Mouse (Mus musculus) layer of hippocampus, adult 11-12 months (tissue): ENCODE results near the gene Ncoa5.

Experiments used
- DNase-seq: peaks from one replicate; pipeline ENCODE4 v3.0.0; 2022; ENCODE audit warnings: low spot score

Gene Ncoa5

GRCm38 (mm10) chr2:165034131-165035057 is at the start of gene Ncoa5:
TSS of gene Ncoa5 (minus strand) at chr2:165034867.
- DNase-seq = peak; percentile 97

DNA sequence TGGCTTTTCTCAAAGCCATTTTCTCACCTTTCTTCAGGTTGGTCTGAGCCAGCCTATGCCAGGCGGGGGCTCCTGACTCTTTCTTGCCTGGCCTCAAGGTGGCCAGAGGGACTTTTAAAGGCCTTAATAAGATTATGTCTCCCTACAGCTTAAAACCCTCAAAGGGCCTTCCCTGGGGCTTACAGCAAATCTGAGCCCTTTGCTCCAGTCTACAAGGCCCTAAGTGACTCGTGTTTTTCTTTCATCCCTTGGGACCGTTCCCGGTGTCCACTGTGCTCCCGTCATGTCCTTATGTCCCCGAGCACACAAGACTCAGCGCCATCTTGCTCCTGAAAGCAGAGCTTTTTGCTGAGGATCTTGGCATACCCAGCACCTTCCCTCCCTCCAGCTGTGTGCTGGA is 46.6 kb upstream of the Ncoa5 start:
- no peak for DNase-seq

- no peak for DNase-seq
These were observed 46.0 kb upstream of the Ncoa5 start for GRCm38 (mm10) chr2:165080657-165081056.

- no peak for DNase-seq
These were observed 43.9 kb upstream of the Ncoa5 start for GRCm38 (mm10) chr2:165078605-165079004.

- DNase-seq = no peak
These were observed 43.4 kb upstream of the Ncoa5 start for GRCm38 (mm10) chr2:165078045-165078444.

GRCm38 (mm10) chr2:165077055-165077454 is 42.4 kb upstream of the Ncoa5 start:
- no peak for DNase-seq

DNA sequence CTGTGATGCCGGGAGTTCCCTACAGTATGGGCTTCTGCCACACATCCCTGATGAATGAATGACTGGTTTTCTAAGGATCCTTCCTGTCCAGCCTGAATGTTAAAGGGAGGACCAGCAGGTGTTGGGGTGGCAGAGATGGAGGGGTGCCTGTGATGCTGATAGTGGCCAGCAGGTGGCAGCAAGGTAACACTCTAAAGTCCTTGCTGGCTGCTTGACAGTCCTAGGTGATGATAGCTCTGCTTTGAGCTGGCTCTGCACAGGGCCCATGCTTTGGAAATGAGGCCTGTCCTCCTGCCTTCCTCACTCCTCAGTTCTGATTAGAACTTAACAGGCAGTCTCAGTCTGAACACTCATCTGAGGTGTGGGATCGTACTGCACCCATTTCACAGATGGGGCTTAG is 40.3 kb upstream of the Ncoa5 start:
- DNase-seq = peak; percentile 89

DNA sequence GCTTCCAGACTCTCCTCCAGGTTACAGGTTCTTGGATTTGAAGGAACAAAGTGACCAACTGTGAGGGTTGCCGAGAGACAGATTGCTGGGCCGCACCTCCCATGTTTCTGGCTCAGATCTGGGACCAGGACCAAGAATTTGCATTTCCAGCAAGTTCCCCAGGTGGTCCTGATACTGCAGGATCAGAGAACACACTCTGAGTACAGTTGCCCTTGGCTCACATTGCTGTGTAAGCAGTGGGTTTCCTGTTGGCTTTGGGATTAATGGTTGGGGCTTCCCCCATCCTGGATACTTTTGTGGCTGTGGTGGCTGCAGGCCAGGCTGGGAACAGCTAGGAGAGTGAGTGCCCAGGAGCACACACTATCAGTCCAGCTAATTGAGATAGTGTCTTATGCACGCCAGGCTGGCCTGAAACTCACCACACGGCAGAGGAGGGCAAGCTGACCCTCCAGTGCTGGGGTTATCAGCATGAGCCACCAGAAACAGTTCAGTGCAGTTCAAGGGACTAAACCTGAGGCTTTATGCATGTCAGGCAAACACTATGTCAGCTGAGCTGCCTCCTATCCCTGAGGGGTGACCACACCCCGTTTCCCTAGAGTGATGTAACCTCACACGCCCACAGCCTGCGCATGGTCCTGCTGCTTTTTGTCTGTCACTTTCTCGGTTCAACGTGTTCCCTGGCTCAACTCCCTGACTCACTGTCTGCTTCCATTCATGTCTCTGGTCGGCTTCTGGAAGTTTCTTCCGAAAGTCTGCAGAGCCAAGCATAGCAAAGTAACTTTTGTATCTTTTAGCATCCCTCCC is 39.6 kb upstream of the Ncoa5 start:
- peak; percentile 38 for DNase-seq

- no peak for DNase-seq
These were observed 38.7 kb upstream of the Ncoa5 start for GRCm38 (mm10) chr2:165073381-165073781.

DNA sequence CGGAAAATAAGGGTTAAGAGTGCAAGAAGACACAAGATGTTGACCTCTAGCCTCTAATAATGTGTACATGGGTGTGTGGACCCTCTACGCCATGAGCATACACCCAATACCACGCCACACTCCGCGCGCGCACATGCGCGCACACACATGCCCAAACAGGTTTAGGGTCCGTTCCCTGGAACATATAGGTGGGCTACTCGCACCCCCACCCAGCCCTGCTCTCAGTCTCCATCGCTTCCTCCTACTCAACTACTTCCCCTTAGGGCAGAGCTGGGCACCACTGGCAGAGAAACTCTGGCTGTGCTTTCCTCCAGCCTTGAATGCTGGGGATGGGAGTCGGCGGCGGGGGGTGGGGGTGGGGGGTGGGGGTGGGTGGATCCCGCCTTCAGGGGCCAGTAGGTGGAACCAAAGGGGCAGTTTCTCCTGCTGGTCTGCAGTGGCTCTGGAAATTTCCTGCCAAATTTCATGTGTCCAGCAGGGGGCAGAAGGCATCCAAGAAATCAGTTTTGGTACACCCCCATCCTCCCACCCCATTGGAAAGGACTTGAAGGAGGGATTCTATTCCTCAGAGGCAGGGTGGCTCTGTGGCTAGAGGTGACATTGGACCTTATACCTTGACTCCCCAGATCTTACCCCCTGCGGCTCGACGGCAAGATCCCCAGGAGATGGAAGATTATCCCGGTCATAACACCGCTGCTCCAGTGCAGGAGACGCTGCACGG is 35.6 kb upstream of the Ncoa5 start:
- peak; percentile 71 for DNase-seq

- no peak for DNase-seq
These were observed 34.1 kb upstream of the Ncoa5 start for GRCm38 (mm10) chr2:165068806-165069205.

- no peak for DNase-seq
These were observed 29.8 kb upstream of the Ncoa5 start for GRCm38 (mm10) chr2:165064489-165064888.

GRCm38 (mm10) chr2:165061638-165062433 is 27.2 kb upstream of the Ncoa5 start:
- no peak for DNase-seq

GRCm38 (mm10) chr2:165059961-165060360 is 25.3 kb upstream of the Ncoa5 start:
- DNase-seq = no peak

GRCm38 (mm10) chr2:165056377-165057085 is 21.9 kb upstream of the Ncoa5 start:
- DNase-seq = no peak

DNA sequence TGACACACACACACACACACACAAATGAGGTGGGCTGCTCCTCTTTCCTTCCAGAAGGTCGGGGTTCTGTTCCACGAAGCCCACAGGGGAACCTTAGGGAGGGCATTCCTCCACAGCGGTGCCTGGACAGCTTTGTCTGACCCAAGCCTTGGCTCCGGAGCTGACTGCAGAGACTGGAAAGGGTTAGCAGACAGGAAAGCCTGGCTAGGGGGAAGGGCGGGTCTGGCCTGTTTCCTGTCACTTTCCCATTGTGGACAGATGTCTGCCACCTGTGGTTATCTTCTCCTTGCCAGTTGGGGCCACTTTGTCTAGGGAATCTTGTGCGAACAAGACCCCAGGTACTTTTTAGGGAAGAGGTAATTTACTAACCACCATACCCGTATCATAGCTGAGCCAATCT is 21.2 kb upstream of the Ncoa5 start:
- no peak for DNase-seq

GRCm38 (mm10) chr2:165054888-165055852 is 20.5 kb upstream of the Ncoa5 start, which contains the start of gene Cd40:
TSS of gene Cd40 (plus strand) at chr2:165055627.
- no peak for DNase-seq

GRCm38 (mm10) chr2:165051566-165051965 is 16.9 kb upstream of the Ncoa5 start:
- DNase-seq = no peak

DNA sequence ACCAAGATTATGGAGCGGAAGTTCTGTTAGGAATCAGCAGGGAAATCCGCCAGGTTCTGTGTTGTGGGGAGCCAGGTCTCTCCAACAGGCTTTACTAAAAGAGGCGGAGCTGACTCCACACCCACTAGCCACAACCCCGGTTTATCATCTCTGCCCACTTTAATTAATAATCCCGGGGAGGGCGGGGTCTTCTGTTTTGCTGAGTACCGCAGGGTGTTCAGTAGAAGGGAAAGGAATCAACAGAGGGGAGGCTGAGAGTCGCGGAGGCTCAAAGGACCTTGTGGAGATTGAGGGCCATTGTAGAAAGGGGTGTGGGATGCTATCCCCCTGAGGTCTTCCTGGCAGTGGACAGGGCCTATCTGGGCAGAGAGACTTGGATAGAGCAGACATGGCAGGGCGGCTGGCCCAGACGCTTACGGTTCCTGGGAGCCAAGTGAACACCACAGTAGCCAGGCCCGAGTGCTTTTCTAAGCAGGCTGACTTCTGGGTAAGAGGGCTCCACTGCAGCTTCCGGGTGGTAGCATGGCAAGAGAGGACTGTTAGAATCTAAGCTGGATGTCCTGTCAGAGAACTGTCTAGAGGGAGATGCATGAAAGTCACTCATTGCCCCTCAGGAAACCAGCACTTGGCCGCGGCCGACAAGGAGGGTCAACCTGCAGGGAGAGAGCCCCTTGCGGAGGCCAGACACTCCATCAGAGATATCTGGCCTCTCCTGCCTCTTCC is 16.3 kb upstream of the Ncoa5 start:
- no peak for DNase-seq
